Mouse (Mus musculus) MEL (cell line): ENCODE measurements around the gene Erp29. TPM values are rescaled to one million over a fixed set of nuclear protein-coding genes. Genes with fewer than 3 reads are reported as not detected.

Experiments used
- DNase-seq: peaks from one replicate; pipeline ENCODE4 v3.0.0; 2011; ENCODE audit warnings: low read depth, low spot score
- H3K27ac ChIP-seq: 2 replicates; pipeline ENCODE4 v1.5.1; 2012; ENCODE audit warnings: low read depth, mild to moderate bottlenecking, control low read depth, low read length, moderate library complexity; ENCODE audit not compliant: control insufficient read depth
- H3K27me3 ChIP-seq, 2 experiments: fragments of 150-350 bp in 1 of 2; sonication (generic) in 1 of 2; 2 replicates each; pipeline ENCODE4 v1.6.1; 2012; ENCODE audit warnings: low read length in 2 of 2, mild to moderate bottlenecking in 2 of 2, improper control_type of control experiment in 1 of 2, moderate library complexity in 1 of 2; ENCODE audit not compliant: insufficient read depth in 2 of 2, control insufficient read depth in 1 of 2
- H3K36me3 ChIP-seq, 2 experiments: 2 replicates each; pipeline ENCODE4 v1.6.1; 2012 to 2014; ENCODE audit warnings: low read length in 2 of 2, improper control_type of control experiment in 1 of 2, inconsistent platforms in 1 of 2, mild to moderate bottlenecking in 1 of 2; ENCODE audit not compliant: insufficient read depth in 2 of 2, control insufficient read depth in 1 of 2
- H3K4me1 ChIP-seq, 2 experiments: fragments of 150-350 bp in 1 of 2; sonication (generic) in 1 of 2; 2 replicates each; pipeline ENCODE4 v1.6.1; 2012; ENCODE audit warnings: low read length in 2 of 2, improper control_type of control experiment in 1 of 2, mild to moderate bottlenecking in 1 of 2; ENCODE audit not compliant: insufficient read depth in 2 of 2, control insufficient read depth in 1 of 2
- H3K4me3 ChIP-seq, 2 experiments: fragments of 150-350 bp in 1 of 2; sonication (generic) in 1 of 2; 2 replicates each; pipeline ENCODE4 v1.5.1; 2012; ENCODE audit warnings: low read depth in 2 of 2, low read length in 2 of 2, mild to moderate bottlenecking in 2 of 2, moderate library complexity in 2 of 2, control low read depth in 1 of 2, improper control_type of control experiment in 1 of 2; ENCODE audit not compliant: control insufficient read depth in 1 of 2, insufficient read depth in 1 of 2
- H3K79me2 ChIP-seq: 2 replicates; pipeline ENCODE4 v1.6.1; 2012; ENCODE audit warnings: mild to moderate bottlenecking, low read length, moderate library complexity; ENCODE audit not compliant: control insufficient read depth, poor library complexity, insufficient read depth
- H3K9ac ChIP-seq: 2 replicates; pipeline ENCODE4 v1.6.1; 2012; ENCODE audit warnings: low read depth, mild to moderate bottlenecking, control low read depth, low read length, moderate library complexity; ENCODE audit not compliant: control insufficient read depth, poor library complexity, severe bottlenecking
- H3K9me3 ChIP-seq: fragments of 150-350 bp; sonication (generic); replicated peaks from 2 replicates; pipeline ENCODE4 v1.6.1; 2012; ENCODE audit warnings: mild to moderate bottlenecking, low read length, improper control_type of control experiment, moderate library complexity; ENCODE audit not compliant: insufficient read depth
- CHD1 ChIP-seq: IDR thresholded peaks from 2 replicates; pipeline ENCODE4 v1.6.1; 2012; ENCODE audit warnings: low read depth, mild to moderate bottlenecking, inconsistent platforms, low read length, improper control_type of control experiment
- CTCF ChIP-seq, 3 experiments: IDR thresholded peaks in 2 of 3; conservative IDR thresholded peaks in 1 of 3; 2 replicates each; pipeline ENCODE4 v1.5.1; 2011 to 2012; ENCODE audit warnings: low read length in 3 of 3, low read depth in 2 of 3, mild to moderate bottlenecking in 2 of 3, improper control_type of control experiment in 1 of 3, inconsistent platforms in 1 of 3, mixed read lengths in 1 of 3, moderate library complexity in 1 of 3; ENCODE audit not compliant: control insufficient read depth in 1 of 3, insufficient read depth in 1 of 3, poor library complexity in 1 of 3, severe bottlenecking in 1 of 3
- ELF1 ChIP-seq: IDR thresholded peaks from 2 replicates; pipeline ENCODE4 v1.6.1; 2014; ENCODE audit warnings: low read depth, mild to moderate bottlenecking, inconsistent platforms, low read length, improper control_type of control experiment, moderate library complexity
- EP300 ChIP-seq, 2 experiments: IDR thresholded peaks; 2 replicates each; pipeline ENCODE4 v1.6.1; 2011; ENCODE audit warnings: improper control_type of control experiment in 2 of 2, low read length in 2 of 2, low read depth in 1 of 2, mild to moderate bottlenecking in 1 of 2
- ETS1 ChIP-seq: IDR thresholded peaks from 2 replicates; pipeline ENCODE4 v1.6.1; 2012; ENCODE audit warnings: low read depth, mild to moderate bottlenecking, inconsistent platforms, low read length, improper control_type of control experiment, moderate library complexity
- GABPA ChIP-seq: IDR thresholded peaks from 2 replicates; pipeline ENCODE4 v1.6.1; 2012; ENCODE audit warnings: low read depth, mild to moderate bottlenecking, inconsistent platforms, low read length, improper control_type of control experiment, moderate library complexity
- MAX ChIP-seq: IDR thresholded peaks from 2 replicates; pipeline ENCODE4 v1.6.1; 2011; ENCODE audit warnings: low read length, improper control_type of control experiment
- MEF2A ChIP-seq: IDR thresholded peaks from 2 replicates; pipeline ENCODE4 v1.6.1; 2014; ENCODE audit warnings: low read depth, mild to moderate bottlenecking, inconsistent platforms, low read length, improper control_type of control experiment; ENCODE audit not compliant: poor library complexity, insufficient replicate concordance, severe bottlenecking; ENCODE audit errors: extremely low read depth
- MYB ChIP-seq: IDR thresholded peaks from 2 replicates; pipeline ENCODE4 v1.6.1; 2011; ENCODE audit warnings: mild to moderate bottlenecking, low read depth, low read length, improper control_type of control experiment
- MYC ChIP-seq: IDR thresholded peaks from 2 replicates; pipeline ENCODE4 v1.6.1; 2011; ENCODE audit warnings: low read depth, mild to moderate bottlenecking, low read length, improper control_type of control experiment, moderate library complexity
- POLR2A ChIP-seq, 2 experiments: IDR thresholded peaks; 2 replicates each; pipeline ENCODE4 v1.6.1; 2011 to 2012; ENCODE audit warnings: low read length in 2 of 2, mild to moderate bottlenecking in 2 of 2, control low read depth in 1 of 2, improper control_type of control experiment in 1 of 2, low read depth in 1 of 2, moderate library complexity in 1 of 2; ENCODE audit not compliant: control insufficient read depth in 1 of 2, insufficient read depth in 1 of 2, poor library complexity in 1 of 2
- POLR2AphosphoS2 ChIP-seq: IDR thresholded peaks from 2 replicates; pipeline ENCODE4 v1.6.1; 2011; ENCODE audit warnings: low read length, improper control_type of control experiment
- POLR2AphosphoS5 ChIP-seq: IDR thresholded peaks from 2 replicates; pipeline ENCODE4 v1.6.1; 2012; ENCODE audit warnings: low read depth, borderline replicate concordance, mild to moderate bottlenecking, inconsistent platforms, low read length, moderate library complexity, mixed read lengths
- SIN3A ChIP-seq: IDR thresholded peaks from 2 replicates; pipeline ENCODE4 v1.6.1; 2012; ENCODE audit warnings: low read length, improper control_type of control experiment, inconsistent platforms
- TBP ChIP-seq: IDR thresholded peaks from 2 replicates; pipeline ENCODE4 v1.8.0; 2011; ENCODE audit warnings: low read depth, low read length, improper control_type of control experiment
- TCF12 ChIP-seq: IDR thresholded peaks from 2 replicates; pipeline ENCODE4 v1.6.1; 2014; ENCODE audit warnings: low read depth, mild to moderate bottlenecking, inconsistent platforms, low read length, improper control_type of control experiment, moderate library complexity
- UBTF ChIP-seq: IDR thresholded peaks from 2 replicates; pipeline ENCODE4 v1.6.1; 2012; ENCODE audit warnings: low read depth, mild to moderate bottlenecking, inconsistent platforms, low read length, improper control_type of control experiment, moderate library complexity, borderline replicate concordance; ENCODE audit not compliant: insufficient read depth
- USF2 ChIP-seq, 2 experiments: IDR thresholded peaks; 2 replicates each; pipeline ENCODE4 v1.6.1; 2011 to 2012; ENCODE audit warnings: improper control_type of control experiment in 2 of 2, low read length in 2 of 2, borderline replicate concordance in 1 of 2, inconsistent platforms in 1 of 2, low read depth in 1 of 2, mild to moderate bottlenecking in 1 of 2; ENCODE audit not compliant: insufficient read depth in 1 of 2
- ZKSCAN1 ChIP-seq: IDR thresholded peaks from 2 replicates; pipeline ENCODE4 v1.6.1; 2012; ENCODE audit warnings: low read depth, mild to moderate bottlenecking, inconsistent platforms, low read length, improper control_type of control experiment, moderate library complexity
- ZNF384 ChIP-seq: IDR thresholded peaks from 2 replicates; pipeline ENCODE4 v1.6.1; 2012; ENCODE audit warnings: low read depth, mild to moderate bottlenecking, inconsistent platforms, low read length, improper control_type of control experiment
- polyA plus RNA-seq, 2 experiments: library from polyadenylated mRNA; stranded (reverse) in 1 of 2; unstranded in 1 of 2; fragments of >175 nt in 1 of 2; fragments of >200 nt in 1 of 2; gene quantifications; 2 replicates each; pipeline versions ENCODE4 v1.2.1 to v1.2.4; 2012; ENCODE audit warnings: low replicate concordance in 2 of 2, low read depth in 1 of 2; ENCODE audit not compliant: insufficient read length in 2 of 2, insufficient read depth in 1 of 2, missing spikeins in 1 of 2
- total RNA-seq: library from RNA; depleted of rRNA; stranded (reverse); fragments of 300-350 nt; gene quantifications from 2 replicates; pipeline ENCODE4 v1.2.3, GENCODE M21; 2012

The Erp29 gene
- total and polyA plus RNA-seq, 3 experiments, result 167 to 244 TPM; not detected in 1

- TF ChIP-seq TBP (no peak), ZNF384 (no peak), TCF12 (no peak)
- Histone ChIP-seq H3K27ac (no peak overlapping the region), H3K9ac (no peak overlapping the region), H3K9me3 (no peaks in the 10 kb centered on the region), H3K4me3 (no peak overlapping the region), H3K79me2 (peaks cover 20% of the 10 kb centered on the region), H3K27me3 (no peaks in the 10 kb centered on the region), H3K36me3 (peaks cover 0 to 21% of the 10 kb centered on the region in 2 experiments; a peak in 2 of 4 replicates), H3K4me1 (peaks cover 7 to 23% of the 10 kb centered on the region in 2 experiments)
- no peak for DNase-seq
These were observed 2.1 kb upstream of the Erp29 start for GRCm38 (mm10) chr5:121454503-121454782.

DNA sequence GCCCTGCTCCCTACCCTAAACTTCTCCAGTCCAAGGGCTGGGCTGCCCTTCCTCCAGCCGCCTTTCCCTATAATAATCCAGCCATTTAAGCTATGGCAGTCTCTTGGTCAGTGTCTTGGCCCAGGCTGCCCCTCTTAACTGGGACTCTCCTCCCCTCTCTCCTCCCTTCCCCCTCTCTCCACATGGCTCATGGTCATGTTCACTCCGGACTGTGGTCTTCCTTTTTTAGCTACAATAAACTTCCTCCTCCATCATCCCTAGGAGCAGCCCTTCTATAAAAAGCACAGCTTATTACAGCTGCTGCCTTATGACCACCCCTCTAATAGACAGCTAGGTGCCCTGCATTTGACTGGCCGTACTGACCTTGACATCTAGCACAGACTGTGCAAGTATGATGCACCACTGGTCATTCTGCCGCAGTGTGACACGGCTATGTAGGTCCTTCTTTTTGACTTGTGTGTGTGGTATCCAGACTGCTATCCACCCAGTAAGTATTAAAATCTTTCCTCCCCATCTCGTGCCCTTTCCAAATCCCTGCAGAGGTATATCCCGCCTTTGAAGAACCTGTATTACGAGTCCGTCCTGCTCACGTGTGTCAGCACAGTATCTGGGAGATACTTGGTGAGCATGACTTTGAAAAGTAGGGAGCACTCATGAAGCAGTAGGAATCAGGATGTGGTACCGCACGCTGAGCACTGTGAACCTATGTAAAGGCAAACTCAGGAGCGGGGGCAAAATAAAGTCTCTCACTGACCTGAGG is 1.6 kb upstream of the Erp29 start:
- DNase-seq, result no peak
- Histone ChIP-seq H3K79me2 (peaks cover 20% of the 10 kb centered on the region), H3K27ac (no peak overlapping the region), H3K9me3 (no peaks in the 10 kb centered on the region), H3K36me3 (peaks cover 0 to 22% of the 10 kb centered on the region in 2 experiments; a peak in 2 of 4 replicates), H3K9ac (no peak overlapping the region), H3K4me1 (peaks cover 7 to 23% of the 10 kb centered on the region in 2 experiments), H3K27me3 (no peaks in the 10 kb centered on the region), H3K4me3 (no peak overlapping the region)
- TF ChIP-seq POLR2AphosphoS2 (peak; percentile 10; the same call in 1 of the 2 replicates), EP300 (IDR thresholded peaks at IDR 0.05; ENCODE audit: low read depth in 1 of 2, low read length in 2 of 2) (no peak), ZNF384 (no peak)

- H3K4me1 ChIP-seq, result peaks cover 7 to 23% of the 10 kb centered on the region in 2 experiments
These were observed 600 bp upstream of the Erp29 start for GRCm38 (mm10) chr5:121452906-121453305.

More at GRCm38 (mm10) chr5:121452906-121453305, 600 bp upstream of the Erp29 start:
- Histone ChIP-seq H3K9ac (peak overlapping the region; percentile 88), H3K79me2 (peaks cover 20% of the 10 kb centered on the region), H3K27ac (peak overlapping the region; percentile 64), H3K4me3 (peak overlapping the region; percentile 84 to 96), H3K9me3 (no peaks in the 10 kb centered on the region), H3K27me3 (no peaks in the 10 kb centered on the region), H3K36me3 (peaks cover 0 to 22% of the 10 kb centered on the region in 2 experiments; a peak in 2 of 4 replicates)
- DNase-seq, result no peak
- TF ChIP-seq SIN3A, result no peak
- TF ChIP-seq ETS1, result no peak
- TF ChIP-seq MYC, result no peak
- no peak for TF ChIP-seq GABPA
- no peak for TF ChIP-seq UBTF
- no peak for TF ChIP-seq MAX
- no peak for TF ChIP-seq ZKSCAN1
- TF ChIP-seq MEF2A, result no peak
- no peak for TF ChIP-seq CHD1
- TF ChIP-seq MYB, result no peak
- no peak for TF ChIP-seq ELF1
- no peak for TF ChIP-seq POLR2AphosphoS5
- no peak for TF ChIP-seq ZNF384
- no peak for TF ChIP-seq USF2 (IDR thresholded peaks at IDR 0.05; ENCODE audit: borderline replicate concordance in 1 of 2, insufficient read depth in 1 of 2, low read depth in 1 of 2, low read length in 2 of 2)
- no peak for TF ChIP-seq CTCF (IDR thresholded peaks at IDR 0.05 in 2 of 3, conservative IDR thresholded peaks at IDR 0.05 in 1 of 3; ENCODE audit: control insufficient read depth in 1 of 3, insufficient read depth in 1 of 3, low read depth in 2 of 3, low read length in 3 of 3, poor library complexity in 1 of 3, severe bottlenecking in 1 of 3)
- no peak for TF ChIP-seq POLR2A (IDR thresholded peaks at IDR 0.05; ENCODE audit: control insufficient read depth in 1 of 2, insufficient read depth in 1 of 2, low read depth in 1 of 2, low read length in 2 of 2, poor library complexity in 1 of 2)
